Mouse (Mus musculus) ES-Bruce4 (cell line): ENCODE measurements around the gene Rtp2. TPM values are rescaled to one million over a fixed set of nuclear protein-coding genes. Genes with fewer than 3 reads are reported as not detected.

Experiments
- H3K27ac ChIP-seq: 2 replicates; pipeline ENCODE4 v1.5.1; 2012; ENCODE audit warnings: low read length, inconsistent platforms; ENCODE audit not compliant: insufficient read depth
- H3K27me3 ChIP-seq: 2 replicates; pipeline ENCODE4 v1.6.1; 2012; ENCODE audit warnings: mild to moderate bottlenecking, low read length, inconsistent platforms; ENCODE audit not compliant: control insufficient read depth, poor library complexity, insufficient read depth, severe bottlenecking
- H3K36me3 ChIP-seq: 2 replicates; pipeline ENCODE4 v1.6.1; 2012; ENCODE audit warnings: inconsistent platforms, mild to moderate bottlenecking, low read length, moderate library complexity; ENCODE audit not compliant: control insufficient read depth, poor library complexity, insufficient read depth, severe bottlenecking
- H3K4me1 ChIP-seq: one replicate; pipeline ENCODE4 v1.8.1; 2011; ENCODE audit warnings: low read length; ENCODE audit not compliant: control insufficient read depth, insufficient read depth
- H3K4me3 ChIP-seq: 2 replicates; pipeline ENCODE4 v1.5.1; 2011; ENCODE audit warnings: low read depth, mild to moderate bottlenecking, low read length
- H3K9ac ChIP-seq: 2 replicates; pipeline ENCODE4 v1.6.1; 2012; ENCODE audit warnings: low read depth, mild to moderate bottlenecking, inconsistent platforms; ENCODE audit not compliant: poor library complexity, severe bottlenecking
- H3K9me3 ChIP-seq: replicated peaks from 2 replicates; pipeline ENCODE4 v1.6.1; 2012; ENCODE audit warnings: mild to moderate bottlenecking, low read length, inconsistent platforms; ENCODE audit not compliant: control insufficient read depth, poor library complexity, insufficient read depth, severe bottlenecking
- CTCF ChIP-seq: IDR thresholded peaks from one replicate; pipeline ENCODE4 v1.8.1; 2011; ENCODE audit warnings: low read depth, low read length
- EP300 ChIP-seq: IDR thresholded peaks from 2 replicates; pipeline ENCODE4 v1.6.1; 2011; ENCODE audit warnings: low read depth, low read length; ENCODE audit not compliant: insufficient read depth
- POLR2A ChIP-seq: IDR thresholded peaks from one replicate; pipeline ENCODE4 v1.8.1; 2011; ENCODE audit warnings: low read length; ENCODE audit not compliant: insufficient read depth
- polyA plus RNA-seq: library from polyadenylated mRNA; stranded (reverse); fragments of >200 nt; gene quantifications from 2 replicates; pipeline ENCODE4 v1.2.4, GENCODE M21; 2011; ENCODE audit warnings: low read depth; ENCODE audit not compliant: missing spikeins, insufficient read depth, insufficient read length

Gene Rtp2
- polyA plus RNA-seq, 1 experiment = not detected

DNA sequence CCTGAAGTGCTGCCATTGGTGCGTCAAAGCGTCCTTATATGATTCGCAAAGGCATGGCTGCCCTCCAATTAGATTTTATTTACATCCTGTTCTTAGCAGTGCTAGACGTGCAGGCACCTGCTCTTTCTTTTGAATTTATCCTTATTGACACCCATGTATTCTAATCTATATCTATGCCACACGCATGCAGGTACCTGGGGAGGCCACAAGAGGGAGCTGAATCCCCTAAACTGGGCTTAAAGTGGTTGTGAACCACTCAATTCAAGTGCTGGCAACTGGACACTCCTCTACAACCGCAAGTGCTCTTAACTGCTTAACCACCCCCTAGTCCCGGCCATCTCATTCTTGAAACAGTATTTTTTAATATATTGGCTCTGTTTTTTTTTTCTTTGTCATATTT lies 35.1 kb upstream of the Rtp2 start:
- no peaks in the 10 kb centered on the region for H3K36me3 ChIP-seq
- no peaks in the 10 kb centered on the region for H3K4me1 ChIP-seq
- H3K27ac ChIP-seq = no peak overlapping the region
- no peaks in the 10 kb centered on the region for H3K9me3 ChIP-seq
- H3K4me3 ChIP-seq = no peak overlapping the region
- H3K27me3 ChIP-seq = no peaks in the 10 kb centered on the region
- TF ChIP-seq POLR2A = no peak
- TF ChIP-seq CTCF = peak; percentile 58
- no peak for TF ChIP-seq EP300
- no peak overlapping the region for H3K9ac ChIP-seq

DNA sequence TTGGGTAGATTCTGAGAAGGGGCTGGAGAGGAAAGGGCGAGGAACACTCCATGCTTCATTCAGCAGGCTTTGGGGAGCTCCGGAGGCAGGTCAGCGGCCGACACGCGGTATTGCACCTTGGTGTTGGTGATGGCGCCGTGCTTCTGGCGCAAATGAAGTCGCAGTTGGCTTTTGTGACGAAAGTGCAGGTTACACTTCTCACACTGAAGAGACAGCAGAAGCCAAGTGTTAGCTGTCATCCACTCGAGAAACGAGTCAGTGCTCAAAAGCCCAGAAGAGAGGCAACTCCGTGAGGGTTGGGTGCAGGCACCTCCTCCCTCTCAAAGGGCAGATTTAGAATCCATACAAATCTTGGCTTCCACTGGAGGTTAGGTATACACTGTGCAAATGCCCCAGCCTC lies 33.9 kb upstream of the Rtp2 start:
- H3K9me3 ChIP-seq = no peaks in the 10 kb centered on the region
- no peaks in the 10 kb centered on the region for H3K27me3 ChIP-seq
- H3K4me1 ChIP-seq = no peaks in the 10 kb centered on the region
- H3K4me3 ChIP-seq = no peak overlapping the region
- H3K9ac ChIP-seq = no peak overlapping the region
- TF ChIP-seq POLR2A = no peak
- TF ChIP-seq EP300 = no peak
- TF ChIP-seq CTCF = no peak
- H3K27ac ChIP-seq = no peak overlapping the region
- H3K36me3 ChIP-seq = no peaks in the 10 kb centered on the region

DNA sequence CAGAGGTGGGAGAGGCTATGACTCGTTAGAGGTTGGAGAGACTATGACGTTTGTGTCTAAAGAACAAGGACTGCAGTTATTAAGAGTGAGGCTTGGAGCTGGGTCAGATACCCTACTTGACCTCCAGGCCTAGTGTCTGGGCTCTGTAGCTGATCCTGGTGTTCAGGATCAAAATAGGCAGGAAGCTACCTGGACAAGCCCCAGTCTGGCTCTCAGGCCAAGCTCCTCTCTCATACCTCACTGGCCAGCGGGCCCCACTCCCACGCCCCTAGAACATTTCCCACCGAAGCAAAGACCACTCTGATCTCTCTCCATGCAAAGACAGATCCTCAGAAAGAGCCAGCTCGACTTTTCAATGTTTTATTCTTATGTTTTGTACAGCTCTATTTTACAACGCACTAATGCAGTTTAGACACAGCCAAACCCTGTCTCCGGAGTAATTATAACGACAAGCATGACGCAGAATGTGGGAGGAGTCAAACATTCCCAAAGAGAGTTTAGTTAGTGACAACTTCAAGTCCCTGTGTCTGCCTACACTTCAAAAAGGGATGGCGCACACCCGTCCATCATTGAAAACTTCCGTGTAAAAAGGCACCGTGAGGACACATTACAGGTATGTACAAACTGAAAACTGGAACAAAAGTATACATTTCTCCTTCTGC lies 32.6 kb upstream of the Rtp2 start:
- no peak overlapping the region for H3K4me3 ChIP-seq
- TF ChIP-seq EP300 (no peak), POLR2A (no peak)
- no peaks in the 10 kb centered on the region for H3K9me3 ChIP-seq
- no peak overlapping the region for H3K27ac ChIP-seq
- no peaks in the 10 kb centered on the region for H3K36me3 ChIP-seq
- H3K27me3 ChIP-seq = no peaks in the 10 kb centered on the region
- no peaks in the 10 kb centered on the region for H3K4me1 ChIP-seq
- H3K9ac ChIP-seq = no peak overlapping the region

DNA sequence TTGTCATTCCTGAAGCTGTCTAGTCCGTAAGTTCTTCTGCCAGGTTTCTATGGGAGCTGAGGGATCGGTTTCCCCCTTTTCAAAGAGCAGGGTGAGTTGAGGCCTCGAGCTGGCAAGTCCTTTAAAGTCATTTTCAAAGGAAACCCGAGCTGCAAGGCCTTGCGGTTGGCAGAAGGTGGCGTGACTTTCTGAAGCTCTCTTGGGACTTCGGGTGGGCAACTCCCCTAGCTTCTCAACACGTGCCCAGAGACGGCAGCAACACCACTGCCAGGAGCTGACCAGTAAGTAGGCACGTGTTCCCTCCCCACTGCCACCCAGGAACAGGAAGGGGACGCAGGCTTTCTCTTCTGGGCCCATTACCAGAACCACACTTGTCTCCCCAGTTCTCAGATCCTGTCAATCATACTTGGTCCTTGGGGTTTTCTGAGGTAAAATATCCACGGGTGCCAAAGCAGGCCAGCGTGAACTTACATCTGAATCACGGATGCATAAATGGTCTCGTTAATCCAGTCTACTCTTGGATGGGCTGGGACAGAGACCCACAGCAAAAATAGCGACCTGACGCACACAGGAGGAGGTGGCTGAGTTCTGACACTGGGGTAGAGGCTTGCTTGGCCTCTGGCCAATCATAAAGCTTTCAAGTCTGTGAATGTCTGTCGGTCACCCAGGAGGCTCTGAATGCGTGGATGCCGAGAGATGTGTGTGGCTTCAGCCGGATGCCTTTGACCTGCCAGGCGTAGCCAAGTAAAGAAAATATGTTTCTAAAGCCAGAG lies 31.9 kb upstream of the Rtp2 start:
- Histone ChIP-seq H3K36me3 (no peaks in the 10 kb centered on the region), H3K4me1 (no peaks in the 10 kb centered on the region), H3K27me3 (no peaks in the 10 kb centered on the region), H3K4me3 (no peak overlapping the region), H3K9me3 (no peaks in the 10 kb centered on the region), H3K27ac (no peak overlapping the region), H3K9ac (no peak overlapping the region)
- TF ChIP-seq POLR2A (no peak), CTCF (no peak), EP300 (no peak)

DNA sequence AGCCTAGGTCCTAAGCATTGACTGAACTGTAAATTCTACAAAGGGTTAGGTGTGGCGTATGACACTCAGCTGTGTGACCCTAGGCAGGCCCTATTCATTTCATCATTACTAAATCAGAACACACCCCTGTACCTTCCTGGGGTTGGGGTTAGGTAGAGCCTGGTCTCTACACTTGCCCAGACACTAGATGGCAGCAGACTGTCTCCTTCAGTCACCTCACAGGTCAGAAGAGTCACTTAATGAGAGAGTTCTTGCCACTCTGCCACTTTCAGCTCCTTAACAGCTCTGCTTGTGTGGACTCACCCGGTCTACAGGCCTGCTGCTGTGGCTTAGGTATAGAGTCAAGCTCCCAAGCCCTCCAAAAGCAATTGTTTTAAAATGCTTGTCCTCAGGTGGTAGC lies 30.2 kb upstream of the Rtp2 start:
- Histone ChIP-seq H3K9ac (no peak overlapping the region), H3K27me3 (no peaks in the 10 kb centered on the region)

DNA sequence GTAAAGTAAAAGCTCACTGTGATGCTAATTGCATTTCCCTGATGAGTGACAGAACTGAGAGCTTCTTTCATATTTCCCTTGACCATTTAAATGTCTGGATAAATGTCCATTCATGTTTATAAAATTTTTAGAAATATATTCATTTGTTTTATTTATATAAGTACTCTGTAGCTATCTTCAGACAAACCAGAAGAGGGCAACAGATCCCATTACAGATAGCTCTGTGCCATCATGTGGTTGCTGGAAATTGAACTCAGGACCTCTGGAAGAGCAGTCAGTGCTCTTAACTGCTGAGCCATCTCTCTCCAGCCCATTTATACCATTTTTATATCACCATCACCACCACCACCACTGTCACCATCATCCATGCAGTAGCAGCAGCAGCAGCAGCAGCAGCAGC lies 26.7 kb upstream of the Rtp2 start:
- Histone ChIP-seq H3K27me3 (no peaks in the 10 kb centered on the region), H3K4me3 (no peak overlapping the region), H3K36me3 (no peaks in the 10 kb centered on the region), H3K4me1 (no peaks in the 10 kb centered on the region), H3K27ac (no peak overlapping the region), H3K9ac (no peak overlapping the region), H3K9me3 (no peaks in the 10 kb centered on the region)
- no peak for TF ChIP-seq CTCF
- TF ChIP-seq POLR2A = no peak
- no peak for TF ChIP-seq EP300

More for the DNA sequence above, 30.2 kb upstream of the Rtp2 start:
- Histone ChIP-seq H3K27ac (no peak overlapping the region), H3K36me3 (no peaks in the 10 kb centered on the region), H3K4me3 (no peak overlapping the region), H3K4me1 (no peaks in the 10 kb centered on the region), H3K9me3 (no peaks in the 10 kb centered on the region)
- peak; percentile 34 for TF ChIP-seq CTCF
- no peak for TF ChIP-seq EP300
